Mouse (Mus musculus): Measurements from ENCODE around the gene Acacb.

The Acacb gene

GRCm38 (mm10) chr5:114134091-114134534 lies 12.2 kb upstream of the Acacb start:
- DNase-seq (ENCODE audit: low read depth in 2 of 2, low spot score in 2 of 2): peak in 1 of 2 experiments; percentile 11

DNA sequence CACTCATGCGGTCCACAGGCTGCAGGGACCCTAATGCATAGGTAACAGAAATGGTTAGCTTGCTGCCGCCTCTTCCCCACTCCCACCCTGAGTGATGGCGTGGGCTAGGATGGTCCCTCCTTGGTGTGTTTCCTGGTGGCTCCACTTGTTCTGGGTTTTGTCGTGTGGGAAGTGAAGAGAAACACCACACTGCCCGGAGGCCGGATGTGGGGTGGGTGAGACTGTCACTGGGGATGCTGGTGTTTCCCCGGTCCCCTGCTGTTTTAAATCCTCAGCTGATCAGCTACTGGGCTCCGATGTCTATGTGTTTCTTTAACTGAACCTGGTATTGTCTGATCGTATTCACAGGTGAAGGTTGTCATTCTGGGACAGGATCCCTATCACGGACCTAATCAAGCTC lies 10.8 kb upstream of the Acacb start:
- DNase-seq (ENCODE audit: low read depth in 2 of 2, low spot score in 2 of 2): no peak

DNA sequence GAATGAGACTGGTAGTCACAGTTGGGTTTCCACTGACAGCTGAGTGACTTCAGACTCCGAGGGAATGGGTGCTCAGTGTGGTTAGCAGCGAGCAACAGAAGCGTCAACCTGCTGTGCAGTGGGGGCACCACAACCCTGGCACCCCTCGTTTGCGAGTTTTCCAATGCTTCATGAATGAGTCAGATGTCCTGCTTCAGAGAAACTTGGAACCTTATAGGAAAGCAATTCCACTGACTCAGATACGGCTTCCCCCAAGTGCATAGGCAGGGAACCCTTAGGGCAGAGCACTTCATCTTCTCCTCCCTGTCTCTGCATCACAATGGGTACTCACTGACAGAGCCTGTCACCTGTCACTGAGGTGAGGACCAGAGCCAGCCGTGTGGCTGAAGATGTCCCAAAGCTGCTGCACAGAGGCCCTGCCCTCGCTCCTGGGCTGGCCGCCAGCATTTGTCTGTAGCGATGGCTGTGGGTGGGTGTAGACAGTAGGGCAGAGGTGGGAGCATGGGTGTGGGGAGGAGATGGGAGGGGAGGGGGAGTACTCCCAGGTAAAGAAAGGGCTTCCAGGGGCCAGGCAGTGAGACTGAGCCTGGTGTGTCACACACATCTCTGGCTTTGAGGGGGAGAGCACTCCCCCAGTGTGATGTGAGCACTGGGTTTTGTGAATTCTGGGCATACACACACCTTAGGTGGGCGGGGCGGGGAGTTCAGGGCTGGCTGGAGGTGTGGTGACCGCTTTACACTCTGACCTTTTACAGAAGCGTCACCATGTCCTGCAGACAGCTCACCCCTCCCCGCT lies 8.7 kb upstream of the Acacb start:
- DNase-seq (ENCODE audit: low read depth in 2 of 2, low spot score in 2 of 2): no peak

DNA sequence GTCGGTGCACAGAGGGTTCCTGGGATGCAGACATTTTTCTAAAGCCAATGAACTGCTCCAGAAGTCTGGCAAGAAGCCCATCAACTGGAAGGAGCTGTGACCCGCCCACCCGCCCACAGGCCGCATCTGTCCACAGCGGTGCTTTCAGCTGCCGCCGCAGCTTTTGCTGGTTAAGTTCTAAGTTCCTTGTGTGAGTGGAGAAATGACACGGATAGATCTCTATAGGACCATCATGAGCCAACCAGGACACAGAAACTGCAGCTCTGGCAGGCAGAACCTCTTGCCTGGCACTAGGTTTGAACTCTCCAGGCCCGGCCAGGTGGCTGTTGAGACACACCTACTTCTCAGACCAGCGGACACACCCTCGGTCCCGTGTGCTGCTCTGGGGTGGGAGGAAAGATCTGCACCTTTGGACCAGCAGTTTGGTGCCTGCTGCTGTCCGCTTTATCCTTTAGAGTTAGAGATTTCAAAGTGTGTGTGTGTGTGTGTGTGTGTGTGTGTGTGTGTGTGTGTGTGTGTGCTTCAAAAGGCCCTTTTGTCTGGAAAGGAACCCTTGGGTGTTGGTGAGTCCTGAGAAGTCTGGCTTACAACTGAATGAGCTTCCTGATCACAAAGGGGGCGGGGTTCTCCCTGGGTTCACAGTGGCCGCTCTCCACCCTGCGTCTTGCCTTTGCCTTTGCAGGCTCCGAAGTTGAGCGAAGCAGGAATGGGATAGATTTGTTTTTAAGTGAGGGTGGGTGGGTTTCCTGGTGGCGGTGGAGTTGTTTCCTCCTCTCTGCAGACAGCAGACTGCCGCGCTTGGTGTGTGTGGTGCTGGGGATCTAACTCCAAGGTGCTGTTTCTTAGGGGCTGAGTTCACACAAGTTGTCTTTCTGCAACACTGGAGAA lies 7.8 kb upstream of the Acacb start:
- no peak for DNase-seq (ENCODE audit: low read depth in 2 of 2, low spot score in 2 of 2)

GRCm38 (mm10) chr5:114139175-114139574 lies 7.2 kb upstream of the Acacb start:
- DNase-seq (ENCODE audit: low read depth in 2 of 2, low spot score in 2 of 2): no peak

GRCm38 (mm10) chr5:114147043-114147972 lies 973 bp downstream of the Acacb start:
- DNase-seq (ENCODE audit: low read depth in 2 of 2, low spot score in 2 of 2): no peak

DNA sequence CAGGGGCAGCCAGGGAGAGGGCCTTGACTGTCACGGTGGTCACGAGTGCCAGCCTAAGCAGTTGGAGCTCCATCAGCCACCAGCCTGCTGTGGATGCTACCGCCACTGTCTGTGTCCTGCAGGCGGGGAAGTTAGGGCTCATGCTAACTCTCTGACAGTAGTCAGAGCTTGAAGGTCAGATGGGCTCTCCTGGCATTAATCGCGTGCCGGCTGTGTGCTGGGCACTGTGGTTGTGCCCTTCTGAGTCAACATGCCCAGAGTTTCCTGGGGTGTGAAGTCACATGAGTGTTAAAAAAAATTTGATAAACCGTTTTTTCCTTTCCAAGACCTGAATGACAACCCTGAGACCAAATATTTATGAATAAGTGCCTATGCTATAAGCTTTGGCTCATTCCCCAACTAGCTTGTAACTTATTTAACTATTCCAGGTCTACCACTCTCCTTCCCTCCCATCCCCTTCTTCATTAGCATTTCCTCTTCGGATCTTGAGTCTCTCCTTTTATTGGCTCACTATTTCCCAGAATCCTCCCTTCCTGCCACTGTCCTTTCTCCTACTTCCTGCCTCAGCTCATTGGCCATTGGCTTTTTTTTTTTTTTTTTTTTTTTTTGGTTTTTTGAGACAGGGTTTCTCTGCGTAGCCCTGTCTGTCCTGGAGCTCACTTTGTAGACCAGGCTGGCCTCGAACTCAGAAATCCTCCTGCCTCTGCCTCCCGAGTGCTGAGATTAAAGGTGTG lies 6.2 kb downstream of the Acacb start:
- DNase-seq (ENCODE audit: low read depth in 2 of 2, low spot score in 2 of 2): no peak

DNA sequence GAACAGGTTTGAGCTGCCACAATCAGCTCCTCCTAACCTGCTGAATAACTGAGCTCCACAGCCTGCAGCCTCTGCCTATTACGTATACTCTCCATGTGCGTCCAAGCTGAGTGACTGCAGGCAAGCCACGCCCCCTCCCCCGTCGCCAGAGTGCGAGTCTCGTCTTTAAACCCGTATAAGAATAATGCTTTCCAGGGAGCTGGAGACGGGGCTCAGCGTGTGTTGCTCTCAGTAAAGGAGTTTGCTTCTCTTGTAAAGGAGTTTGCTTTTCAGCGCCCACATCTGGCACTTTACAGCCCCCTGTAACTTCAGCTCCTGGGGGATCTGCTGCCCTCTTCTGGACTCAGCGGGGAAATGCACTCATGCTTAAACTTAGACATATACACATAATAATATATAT lies 7.2 kb downstream of the Acacb start:
- DNase-seq (ENCODE audit: low read depth in 2 of 2, low spot score in 2 of 2): no peak

GRCm38 (mm10) chr5:114154765-114155164 lies 8.4 kb downstream of the Acacb start:
- DNase-seq (ENCODE audit: low read depth in 2 of 2, low spot score in 2 of 2): no peak

- DNase-seq (ENCODE audit: low read depth in 2 of 2, low spot score in 2 of 2): no peak
These were observed 9.0 kb downstream of the Acacb start for GRCm38 (mm10) chr5:114155168-114155933.

DNA sequence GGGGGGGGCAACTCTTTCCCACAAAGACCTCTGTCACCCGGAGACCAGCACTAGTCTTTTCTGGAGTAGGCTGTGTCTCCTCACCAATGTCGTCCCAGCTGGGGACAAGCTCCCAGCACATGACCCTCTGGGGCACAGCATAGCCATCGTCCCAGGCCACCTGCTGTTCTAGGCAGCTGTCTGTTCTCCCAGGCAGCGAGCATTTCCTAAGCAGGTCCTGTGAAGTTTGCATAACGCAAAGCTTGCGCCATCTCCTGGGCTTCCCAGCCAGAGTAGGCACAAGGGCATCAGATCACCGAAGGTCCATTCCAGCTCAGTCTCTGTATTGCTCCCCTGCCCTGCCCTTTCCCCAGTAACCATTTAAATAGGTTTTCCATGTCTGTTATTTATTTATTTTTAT lies 10.9 kb downstream of the Acacb start:
- no peak for DNase-seq (ENCODE audit: low read depth in 2 of 2, low spot score in 2 of 2)

GRCm38 (mm10) chr5:114161424-114161823 lies 15.1 kb downstream of the Acacb start:
- no peak for DNase-seq (ENCODE audit: low read depth in 2 of 2, low spot score in 2 of 2)

DNA sequence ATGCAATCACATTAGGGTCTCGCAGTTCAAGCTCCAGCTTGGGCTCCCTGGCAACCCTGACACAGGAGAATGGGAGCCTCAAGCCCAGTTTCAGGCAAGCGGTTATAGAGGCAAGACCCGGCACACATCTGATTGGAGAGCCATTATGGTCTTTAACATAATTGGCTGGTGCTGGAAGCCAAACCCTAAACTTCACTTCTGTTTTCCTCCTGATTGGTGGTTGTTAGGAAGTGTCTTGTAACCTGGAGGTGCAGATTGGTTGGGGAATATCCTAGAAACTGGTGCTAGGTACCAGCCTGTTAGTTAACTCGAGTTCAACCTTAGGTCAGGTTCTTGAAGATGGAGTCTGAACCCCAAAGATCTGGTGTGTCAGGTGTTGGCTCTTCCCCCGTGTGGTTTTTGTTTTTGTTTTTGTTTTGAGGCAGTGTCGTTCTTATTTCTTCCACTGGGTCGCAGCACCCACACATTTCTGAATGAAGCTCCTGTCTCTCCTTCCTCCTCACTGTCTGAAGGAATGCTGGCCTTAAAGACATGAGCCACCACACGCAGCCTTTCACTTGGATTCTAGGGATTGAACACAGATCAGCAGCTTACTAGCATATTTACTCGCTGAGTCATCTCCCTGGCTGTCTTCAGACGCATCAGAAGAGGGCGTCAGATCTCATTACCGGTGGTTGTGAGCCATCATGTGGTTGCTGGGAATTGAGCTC lies 15.9 kb downstream of the Acacb start:
- no peak for DNase-seq (ENCODE audit: low read depth in 2 of 2, low spot score in 2 of 2)

- DNase-seq (ENCODE audit: low read depth in 2 of 2, low spot score in 2 of 2): no peak
These were observed 16.9 kb downstream of the Acacb start for GRCm38 (mm10) chr5:114163117-114163696.

GRCm38 (mm10) chr5:114170345-114170744 lies 24.0 kb downstream of the Acacb start:
- no peak for DNase-seq (ENCODE audit: low read depth in 2 of 2, low spot score in 2 of 2)

- no peak for DNase-seq (ENCODE audit: low read depth in 2 of 2, low spot score in 2 of 2)
These were observed 26.6 kb downstream of the Acacb start for GRCm38 (mm10) chr5:114172936-114173335.

- DNase-seq (ENCODE audit: low read depth in 2 of 2, low spot score in 2 of 2): no peak
These were observed 27.1 kb downstream of the Acacb start for GRCm38 (mm10) chr5:114173458-114173857.

GRCm38 (mm10) chr5:114173877-114174581 lies 27.7 kb downstream of the Acacb start:
- DNase-seq (ENCODE audit: low read depth in 2 of 2, low spot score in 2 of 2): no peak
